Mouse (Mus musculus): ENCODE data around the gene Gm8660.
"Not testable (repeated sequence)": the region's sequence is repeated elsewhere in the genome, so short reads cannot be mapped to it uniquely, and the experiment has no call there.

Gene Gm8660

GRCm38 (mm10) chr7:22370939-22371338 is at the start of gene Gm8660:
Gene Gm8660, minus strand, starts transcription at chr7:22371039.
- DNase-seq: not testable (repeated sequence)

- DNase-seq: not testable (repeated sequence)
Measured at GRCm38 (mm10) chr7:22413283-22413682, 42.4 kb upstream of the Gm8660 start, which contains the start of gene Vmn1r148. Gene Vmn1r148, plus strand, starts transcription at chr7:22413583.

GRCm38 (mm10) chr7:22329617-22330016 is 41.2 kb downstream of the Gm8660 start, which contains the start of gene Gm4187:
Gene Gm4187, minus strand, starts transcription at chr7:22329717.
- DNase-seq: not testable (repeated sequence)
